Mouse (Mus musculus): ENCODE measurements around the gene Gm11985.

DNA sequence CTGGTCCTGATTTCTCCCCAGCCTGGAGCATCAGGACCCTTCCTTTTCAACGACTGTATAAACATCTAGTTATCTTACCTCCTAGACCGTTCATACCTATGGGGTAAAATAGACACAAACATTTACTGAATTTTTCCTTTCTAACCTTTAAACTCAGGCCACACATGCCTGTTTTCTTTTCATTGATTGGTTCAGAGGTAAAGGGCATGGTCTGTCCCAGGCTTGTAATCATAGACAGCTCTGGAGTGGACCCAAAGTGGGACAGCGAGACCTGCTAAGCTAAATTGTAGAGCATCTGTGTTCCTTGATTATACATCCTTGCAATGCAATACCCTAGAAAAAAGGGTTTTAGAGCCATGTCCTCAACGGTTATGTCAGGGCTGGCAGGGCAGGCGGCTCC lies 54.6 kb downstream of the Gm11985 start:
- TF ChIP-seq POLR2A (IDR thresholded peaks at IDR 0.05; ENCODE audit: insufficient read depth, low read depth, low read length) (no peak), CTCF (IDR thresholded peaks at IDR 0.05) (no peak)
